Mouse (Mus musculus) MEL (cell line): ENCODE data around the gene Ghitm.

Source experiments
- CTCF ChIP-seq, 3 experiments: IDR thresholded peaks in 2 of 3; conservative IDR thresholded peaks in 1 of 3; 2 replicates each; pipeline ENCODE4 v1.5.1; 2011 to 2012; ENCODE audit warnings: low read length in 3 of 3, low read depth in 2 of 3, mild to moderate bottlenecking in 2 of 3, improper control_type of control experiment in 1 of 3, inconsistent platforms in 1 of 3, mixed read lengths in 1 of 3, moderate library complexity in 1 of 3; ENCODE audit not compliant: control insufficient read depth in 1 of 3, insufficient read depth in 1 of 3, poor library complexity in 1 of 3, severe bottlenecking in 1 of 3
- GATA1 ChIP-seq: IDR thresholded peaks from 2 replicates; pipeline ENCODE4 v1.6.1; 2011; ENCODE audit warnings: low read depth, low read length, improper control_type of control experiment
- POLR2AphosphoS5 ChIP-seq: IDR thresholded peaks from 2 replicates; pipeline ENCODE4 v1.6.1; 2012; ENCODE audit warnings: low read depth, borderline replicate concordance, mild to moderate bottlenecking, inconsistent platforms, low read length, moderate library complexity, mixed read lengths
- TCF12 ChIP-seq: IDR thresholded peaks from 2 replicates; pipeline ENCODE4 v1.6.1; 2014; ENCODE audit warnings: low read depth, mild to moderate bottlenecking, inconsistent platforms, low read length, improper control_type of control experiment, moderate library complexity

- TF ChIP-seq CTCF (IDR thresholded peaks at IDR 0.05 in 2 of 3, conservative IDR thresholded peaks at IDR 0.05 in 1 of 3; ENCODE audit: control insufficient read depth in 1 of 3, insufficient read depth in 1 of 3, low read depth in 2 of 3, low read length in 3 of 3, poor library complexity in 1 of 3, severe bottlenecking in 1 of 3) (no peak), TCF12 (no peak), GATA1 (no peak), POLR2AphosphoS5 (no peak)
Measured at GRCm38 (mm10) chr14:37080724-37081123, 54.3 kb downstream of the Ghitm start.
